Mouse (Mus musculus) hindbrain, embryonic 16.5 days (tissue): ENCODE measurements around the gene Bloc1s1. TPM values are rescaled to one million over a fixed set of nuclear protein-coding genes. Genes with fewer than 3 reads are reported as not detected.

Source experiments
- ATAC-seq: fragments of 200-750 bp; cut with Nextera tagmentation; 2 replicates; pipeline ENCODE4 v1.8.0; 2017; ENCODE audit warnings: moderate TSS enrichment, moderate library complexity
- H3K27ac ChIP-seq: fragments of 300-500 bp; sonication (generic); 2 replicates; pipeline ENCODE4 v1.5.1; 2014; ENCODE audit warnings: low read depth, mild to moderate bottlenecking, control low read depth, low read length, moderate library complexity
- H3K27me3 ChIP-seq: fragments of 300-500 bp; sonication (generic); replicated peaks from 2 replicates; pipeline ENCODE4 v1.6.1; 2014; ENCODE audit warnings: low read length; ENCODE audit not compliant: control insufficient read depth, insufficient read depth
- H3K36me3 ChIP-seq: fragments of 300-500 bp; sonication (generic); 2 replicates; pipeline ENCODE4 v1.6.1; 2014; ENCODE audit warnings: mild to moderate bottlenecking, low read length, moderate library complexity, mixed read lengths; ENCODE audit not compliant: control insufficient read depth, insufficient read depth
- H3K4me1 ChIP-seq: fragments of 300-500 bp; sonication (generic); 2 replicates; pipeline ENCODE4 v1.6.1; 2014; ENCODE audit warnings: low read depth, low read length; ENCODE audit not compliant: control insufficient read depth, insufficient read depth
- H3K4me2 ChIP-seq: fragments of 300-500 bp; sonication (generic); 2 replicates; pipeline ENCODE4 v1.6.1; 2014; ENCODE audit warnings: mild to moderate bottlenecking, low read length, control low read depth, moderate library complexity
- H3K4me3 ChIP-seq: fragments of 300-500 bp; sonication (generic); 2 replicates; pipeline ENCODE4 v1.5.1; 2014; ENCODE audit warnings: mild to moderate bottlenecking, low read length, control low read depth, moderate library complexity
- H3K9ac ChIP-seq: fragments of 300-500 bp; sonication (generic); 2 replicates; pipeline ENCODE4 v1.6.1; 2014; ENCODE audit warnings: low read depth, mild to moderate bottlenecking, control low read depth, low read length, moderate library complexity
- H3K9me3 ChIP-seq: fragments of 300-500 bp; sonication (generic); 2 replicates; pipeline ENCODE4 v1.6.1; 2014; ENCODE audit warnings: mild to moderate bottlenecking, low read length, moderate library complexity; ENCODE audit not compliant: control insufficient read depth
- WGBS: fragments of 180-500 bp; shearing (Covaris S2); extraction: QIAGEN DNeasy Blood & Tissue Kit; methylation state at CpG from one replicate; pipeline ENCODE4 v1.1.7; 2014; 5-methylcytosine and 5-hydroxymethylcytosine counted together
- polyA plus RNA-seq: library from polyadenylated mRNA; unstranded; fragments of >200 nt; fragmentation: Nextera tagmentation; extraction: Ambion mirVana; gene quantifications from 2 replicates; pipeline ENCODE4 v1.2.1, GENCODE M21; 2015

Bloc1s1 gene
- polyA plus RNA-seq, 1 experiment from 2014 or later = 278 TPM

- H3K9ac ChIP-seq = no peak overlapping the region
- ATAC-seq = no peak
- no peak overlapping the region for H3K4me2 ChIP-seq
- H3K4me3 ChIP-seq = no peak overlapping the region
- no peaks in the 10 kb centered on the region for H3K36me3 ChIP-seq
- H3K9me3 ChIP-seq = no peaks in the 10 kb centered on the region
- 70% methylated on average over 16 of the region's 16 CpGs for WGBS
- H3K27ac ChIP-seq = no peak overlapping the region
- H3K27me3 ChIP-seq = no peaks in the 10 kb centered on the region
- H3K4me1 ChIP-seq = no peaks in the 10 kb centered on the region
These were observed 26.5 kb upstream of the Bloc1s1 start for GRCm38 (mm10) chr10:128950208-128950887.

- Histone ChIP-seq H3K4me2 (no peak overlapping the region), H3K9me3 (no peaks in the 10 kb centered on the region), H3K27ac (no peak overlapping the region), H3K4me3 (no peak overlapping the region), H3K9ac (no peak overlapping the region), H3K4me1 (no peaks in the 10 kb centered on the region), H3K36me3 (no peaks in the 10 kb centered on the region), H3K27me3 (no peaks in the 10 kb centered on the region)
- 87% methylated on average over 4 of the region's 4 CpGs for WGBS
- no peak for ATAC-seq
These were observed 23.7 kb upstream of the Bloc1s1 start for GRCm38 (mm10) chr10:128947496-128947895.

- ATAC-seq = peak; percentile 56; the same call in 1 of the 2 replicates
- no peaks in the 10 kb centered on the region for H3K36me3 ChIP-seq
These were observed 21.8 kb upstream of the Bloc1s1 start for GRCm38 (mm10) chr10:128945675-128946074.

DNA sequence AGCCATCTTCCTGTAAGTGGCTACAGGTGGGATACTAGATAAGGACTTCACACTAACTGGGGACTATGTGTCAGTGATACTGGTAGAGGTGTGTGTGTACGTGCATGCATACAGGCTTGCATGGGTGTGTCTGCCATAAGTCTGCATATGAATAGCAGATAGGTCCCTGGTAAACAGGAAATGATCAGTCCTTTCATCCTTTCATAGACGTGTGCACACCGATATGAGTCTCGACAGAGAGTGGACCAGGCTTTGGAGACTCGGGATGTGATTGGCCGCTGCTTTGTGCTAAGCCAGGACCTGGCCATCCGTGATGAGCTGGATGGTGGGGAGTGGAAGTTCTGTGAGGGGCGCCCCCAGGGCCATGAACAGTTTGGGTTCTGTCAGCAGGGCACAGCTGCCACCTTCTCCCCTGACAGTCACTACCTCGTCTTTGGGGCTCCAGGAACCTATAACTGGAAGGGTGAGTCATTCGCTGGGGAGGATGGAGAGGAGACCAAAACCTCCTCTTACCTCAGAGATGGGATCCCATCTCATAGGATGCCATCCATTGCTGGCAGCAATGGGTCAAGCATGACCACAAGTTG lies 16.7 kb upstream of the Bloc1s1 start:
- WGBS = 84% methylated on average over 10 of the region's 10 CpGs
- no peak overlapping the region for H3K27ac ChIP-seq
- no peak for ATAC-seq

More at GRCm38 (mm10) chr10:128945675-128946074, 21.8 kb upstream of the Bloc1s1 start:
- no peak overlapping the region for H3K27ac ChIP-seq
- no peaks in the 10 kb centered on the region for H3K27me3 ChIP-seq
- H3K4me1 ChIP-seq = no peaks in the 10 kb centered on the region
- H3K4me3 ChIP-seq = no peak overlapping the region
- no peaks in the 10 kb centered on the region for H3K9me3 ChIP-seq
- 21% methylated on average over 3 of the region's 3 CpGs for WGBS
- H3K9ac ChIP-seq = no peak overlapping the region
- no peak overlapping the region for H3K4me2 ChIP-seq

DNA sequence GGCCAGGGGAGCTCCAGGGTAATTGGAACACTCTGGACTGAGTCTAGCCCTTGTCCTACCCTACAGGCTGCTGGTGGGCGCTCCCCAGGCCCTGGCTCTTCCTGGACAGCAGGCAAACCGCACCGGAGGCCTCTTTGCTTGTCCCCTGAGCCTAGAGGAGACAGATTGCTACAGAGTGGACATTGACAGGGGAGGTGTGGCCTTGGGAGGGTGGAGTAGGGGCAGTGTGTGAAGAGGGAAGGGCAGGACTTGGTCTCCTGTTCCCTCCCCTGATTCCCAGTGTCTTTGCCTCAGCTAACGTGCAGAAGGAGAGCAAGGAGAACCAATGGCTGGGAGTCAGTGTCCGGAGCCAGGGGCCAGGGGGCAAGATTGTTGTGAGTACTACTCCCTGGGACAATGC lies 15.1 kb upstream of the Bloc1s1 start:
- WGBS = 63% methylated on average over 5 of the region's 5 CpGs
- Histone ChIP-seq H3K4me3 (no peak overlapping the region), H3K9me3 (no peaks in the 10 kb centered on the region)

More for the DNA sequence above, 16.7 kb upstream of the Bloc1s1 start:
- H3K4me1 ChIP-seq = no peaks in the 10 kb centered on the region
- H3K4me3 ChIP-seq = no peak overlapping the region
- H3K36me3 ChIP-seq = no peaks in the 10 kb centered on the region
- H3K27me3 ChIP-seq = peaks cover 4% of the 10 kb centered on the region; the same call in 1 of the 2 replicates
- H3K9me3 ChIP-seq = no peaks in the 10 kb centered on the region
- H3K4me2 ChIP-seq = no peak overlapping the region
- H3K9ac ChIP-seq = no peak overlapping the region

GRCm38 (mm10) chr10:128938457-128938856 lies 14.6 kb upstream of the Bloc1s1 start:
- Histone ChIP-seq H3K27ac (no peak overlapping the region), H3K36me3 (no peaks in the 10 kb centered on the region)
- ATAC-seq = peak; percentile 65

More for the DNA sequence above, 15.1 kb upstream of the Bloc1s1 start:
- Histone ChIP-seq H3K36me3 (no peaks in the 10 kb centered on the region), H3K9ac (no peak overlapping the region), H3K27ac (peak overlapping the region; percentile 27; the same call in 1 of the 2 replicates), H3K4me2 (no peak overlapping the region), H3K27me3 (peaks cover 13% of the 10 kb centered on the region; the same call in 1 of the 2 replicates), H3K4me1 (no peaks in the 10 kb centered on the region)
- peak; percentile 29 for ATAC-seq

DNA sequence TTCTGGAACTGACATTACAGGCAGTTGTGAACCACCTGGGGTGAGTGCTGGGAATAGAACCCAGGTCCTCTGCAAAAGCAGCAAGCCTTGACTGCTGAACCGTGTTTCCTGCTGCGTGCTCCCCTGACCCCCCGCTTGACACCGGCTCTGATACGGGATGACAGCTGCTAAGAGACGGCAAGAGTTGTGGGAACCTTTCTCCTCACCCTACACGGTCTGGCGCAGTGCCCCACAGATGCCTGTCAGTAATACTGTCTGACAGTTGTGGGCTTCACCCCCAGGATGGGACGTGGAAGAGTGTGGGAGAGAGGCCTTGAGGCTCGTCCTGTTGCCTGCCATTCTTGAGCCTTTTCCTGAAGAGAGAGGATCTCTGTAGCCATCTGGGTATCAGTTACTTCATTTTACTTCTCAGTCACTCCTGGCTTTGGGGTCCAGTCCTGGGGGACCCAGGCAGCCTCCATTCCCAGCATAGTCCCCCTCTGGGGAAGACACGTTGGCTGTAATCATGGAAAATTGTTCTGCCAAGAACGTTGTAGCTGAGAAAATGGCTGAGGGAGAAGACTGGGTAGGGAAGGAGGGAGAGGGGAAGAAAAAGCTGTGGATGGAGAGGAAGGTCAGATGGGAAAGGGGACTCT lies 14.0 kb upstream of the Bloc1s1 start:
- Histone ChIP-seq H3K4me2 (no peak overlapping the region), H3K27me3 (peaks cover 13% of the 10 kb centered on the region), H3K9ac (no peak overlapping the region), H3K36me3 (no peaks in the 10 kb centered on the region), H3K9me3 (no peaks in the 10 kb centered on the region), H3K27ac (no peak overlapping the region), H3K4me3 (no peak overlapping the region), H3K4me1 (peaks cover 3% of the 10 kb centered on the region; the same call in 1 of the 2 replicates)
- 64% methylated on average over 12 of the region's 12 CpGs for WGBS
- no peak for ATAC-seq

More at GRCm38 (mm10) chr10:128938457-128938856, 14.6 kb upstream of the Bloc1s1 start:
- H3K27me3 ChIP-seq = peaks cover 13% of the 10 kb centered on the region
- no peak overlapping the region for H3K4me3 ChIP-seq
- H3K4me1 ChIP-seq = peaks cover under 1% of the 10 kb centered on the region; the same call in 1 of the 2 replicates
- no peak overlapping the region for H3K4me2 ChIP-seq
- H3K9ac ChIP-seq = no peak overlapping the region
- 59% methylated on average over 8 of the region's 9 CpGs for WGBS
- no peaks in the 10 kb centered on the region for H3K9me3 ChIP-seq

GRCm38 (mm10) chr10:128935826-128936440 lies 12.1 kb upstream of the Bloc1s1 start:
- Histone ChIP-seq H3K27ac (no peak overlapping the region), H3K9ac (no peak overlapping the region), H3K36me3 (no peaks in the 10 kb centered on the region), H3K4me3 (no peak overlapping the region), H3K4me2 (peak overlapping the region; percentile 21; the same call in 1 of the 2 replicates), H3K27me3 (peaks cover 13% of the 10 kb centered on the region), H3K9me3 (no peaks in the 10 kb centered on the region), H3K4me1 (peaks cover 3% of the 10 kb centered on the region; the same call in 1 of the 2 replicates)
- WGBS = 61% methylated on average over 8 of the region's 8 CpGs
- ATAC-seq = no peak
